Mouse (Mus musculus) cerebellum, adult 2 months (tissue): Measurements from ENCODE around the gene Exd1. TPM values are rescaled to one million over a fixed set of nuclear protein-coding genes. Genes with fewer than 3 reads are reported as not detected.

ENCODE experiments used
- DNase-seq, 2 experiments: peaks; one replicate each; pipeline ENCODE4 v3.0.0; 2021
- H3K27ac ChIP-seq: fragments of 200-500 bp; 2 replicates; pipeline ENCODE4 v1.5.1; 2012; ENCODE audit warnings: low read length, control low read depth, inconsistent platforms; ENCODE audit not compliant: insufficient read depth
- H3K27me3 ChIP-seq: fragments of 200-500 bp; 2 replicates; pipeline ENCODE4 v1.6.1; 2012; ENCODE audit warnings: inconsistent platforms, mild to moderate bottlenecking, low read length, moderate library complexity; ENCODE audit not compliant: control insufficient read depth, insufficient read depth
- H3K4me1 ChIP-seq: fragments of 200-500 bp; 2 replicates; pipeline ENCODE4 v1.6.1; 2011; ENCODE audit warnings: low read length; ENCODE audit not compliant: control insufficient read depth, insufficient read depth
- H3K4me3 ChIP-seq: fragments of 200-500 bp; replicated peaks from 2 replicates; pipeline ENCODE3; 2011; ENCODE audit warnings: mild to moderate bottlenecking, low read depth, low read length, control low read depth; ENCODE audit not compliant: insufficient read depth
- CTCF ChIP-seq: fragments of 200-500 bp; IDR thresholded peaks from 2 replicates; pipeline ENCODE4 v1.5.1; 2011; ENCODE audit warnings: low read depth, mild to moderate bottlenecking, control low read depth, low read length, moderate library complexity, borderline replicate concordance; ENCODE audit not compliant: insufficient read depth
- POLR2A ChIP-seq: fragments of 200-500 bp; IDR thresholded peaks from 2 replicates; pipeline ENCODE4 v1.6.1; 2011; ENCODE audit warnings: low read length, control low read depth, borderline replicate concordance; ENCODE audit not compliant: insufficient read depth
- WGBS: fragments of 180-500 bp; shearing (Covaris S2); methylation state at CpG from one replicate; pipeline ENCODE4 v1.1.7; 2018; 5-methylcytosine and 5-hydroxymethylcytosine counted together
- polyA plus RNA-seq: library from polyadenylated mRNA; depleted of rRNA; stranded (reverse); fragments of >200 nt; gene quantifications from 2 replicates; pipeline ENCODE4 v1.2.3, GENCODE M21; 2012; rRNA removed

Exd1 gene
- polyA plus RNA-seq, 1 experiment: 0.90 TPM

- peak; percentile 99 for DNase-seq
- under 1% methylated on average over 70 of the region's 72 CpGs for WGBS
- H3K4me3 ChIP-seq: peak within 1 kb of the TSS; percentile 94
- H3K27ac ChIP-seq: peak within 1 kb of the TSS; percentile 97
- H3K27me3 ChIP-seq: no peaks in the 10 kb centered on the region
- peaks cover 5% of the 10 kb centered on the region; the same call in 1 of the 2 replicates for H3K4me1 ChIP-seq
- TF ChIP-seq CTCF (no peak), POLR2A (peak; percentile 81; the same call in 1 of the 2 replicates)
These were observed 69.6 kb downstream of the Exd1 start, which contains the start of gene Ino80 for GRCm38 (mm10) chr2:119477571-119478396. Gene Ino80, minus strand, starts transcription at chr2:119477687.

GRCm38 (mm10) chr2:119476621-119477391 is 70.6 kb downstream of the Exd1 start:
- peak overlapping the region; percentile 94 for H3K4me3 ChIP-seq
- DNase-seq: peak; percentile 70 to 76
- under 1% methylated on average over 43 of the region's 44 CpGs for WGBS
- peaks cover 5% of the 10 kb centered on the region; the same call in 1 of the 2 replicates for H3K4me1 ChIP-seq
- TF ChIP-seq POLR2A (no peak), CTCF (no peak)
- no peaks in the 10 kb centered on the region for H3K27me3 ChIP-seq
- H3K27ac ChIP-seq: peak overlapping the region; percentile 97

DNA sequence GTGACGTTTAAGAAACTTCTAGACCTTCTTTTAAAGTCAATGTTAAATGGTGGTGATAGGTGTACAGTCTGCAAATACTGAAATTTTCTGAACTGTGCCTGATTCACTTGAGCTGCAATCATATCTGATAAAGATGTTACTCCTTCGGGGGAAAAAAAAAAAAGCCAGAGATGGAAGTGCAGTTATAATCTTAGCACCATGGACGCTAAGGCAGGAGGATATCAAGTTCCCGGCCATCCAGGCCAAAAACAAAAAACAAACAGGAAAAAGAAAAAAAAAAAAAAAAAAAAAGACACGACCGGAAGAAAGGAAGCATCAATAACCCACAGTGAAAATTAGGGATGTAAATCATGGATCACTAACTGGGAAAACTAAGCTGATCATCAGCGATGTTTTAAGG is 71.3 kb downstream of the Exd1 start:
- Histone ChIP-seq H3K4me3 (peak overlapping the region; percentile 94), H3K27me3 (no peaks in the 10 kb centered on the region), H3K27ac (no peak overlapping the region), H3K4me1 (peaks cover 5% of the 10 kb centered on the region; the same call in 1 of the 2 replicates)
- no peak for DNase-seq
- TF ChIP-seq POLR2A (no peak), CTCF (no peak)
- WGBS: 14% methylated on average over 7 of the region's 7 CpGs

Other genes starting within 250 kb of the Exd1 start
- 3.1 and 4.1 TPM in 2 replicates for gene Dll4, start 221.8 kb downstream of the Exd1 start, polyA plus RNA-seq
- gene Chac1, start 196.4 kb downstream of the Exd1 start, polyA plus RNA-seq: 8.1 and 9.8 TPM in 2 replicates
- gene Ino80, start 69.9 kb downstream of the Exd1 start, polyA plus RNA-seq: 17.1 and 17.3 TPM in 2 replicates
- gene Chp1, start 70 bp upstream of the Exd1 start, polyA plus RNA-seq: 126 and 142 TPM in 2 replicates
- 0.32 and 0.39 TPM in 2 replicates for gene Nusap1, start 70.7 kb upstream of the Exd1 start, polyA plus RNA-seq
- 0.39 and 0.41 TPM in 2 replicates for gene Oip5, start 70.8 kb upstream of the Exd1 start, polyA plus RNA-seq
- 24.7 and 28.0 TPM in 2 replicates for gene Ndufaf1, start 115.2 kb upstream of the Exd1 start, polyA plus RNA-seq
- gene Rtf1, start 127.4 kb upstream of the Exd1 start, polyA plus RNA-seq: 29.5 and 32.5 TPM in 2 replicates
- gene Itpka, start 194.7 kb upstream of the Exd1 start, polyA plus RNA-seq: 65.2 and 78.5 TPM in 2 replicates
- 16.5 and 19.1 TPM in 2 replicates for gene Ltk, start 212.8 kb upstream of the Exd1 start, polyA plus RNA-seq
- gene Rpap1, start 239.9 kb upstream of the Exd1 start, polyA plus RNA-seq: 15.9 and 17.5 TPM in 2 replicates